Mouse (Mus musculus) MEL (cell line): ENCODE measurements around the gene Tlr3. TPM values are rescaled to one million over a fixed set of nuclear protein-coding genes. Genes with fewer than 3 reads are reported as not detected.

Experiments
- DNase-seq: peaks from one replicate; pipeline ENCODE4 v3.0.0; 2011; ENCODE audit warnings: low read depth, low spot score
- H3K27ac ChIP-seq: 2 replicates; pipeline ENCODE4 v1.5.1; 2012; ENCODE audit warnings: low read depth, mild to moderate bottlenecking, control low read depth, low read length, moderate library complexity; ENCODE audit not compliant: control insufficient read depth
- H3K27me3 ChIP-seq, 2 experiments: fragments of 150-350 bp in 1 of 2; sonication (generic) in 1 of 2; 2 replicates each; pipeline ENCODE4 v1.6.1; 2012; ENCODE audit warnings: low read length in 2 of 2, mild to moderate bottlenecking in 2 of 2, improper control_type of control experiment in 1 of 2, moderate library complexity in 1 of 2; ENCODE audit not compliant: insufficient read depth in 2 of 2, control insufficient read depth in 1 of 2
- H3K36me3 ChIP-seq, 2 experiments: 2 replicates each; pipeline ENCODE4 v1.6.1; 2012 to 2014; ENCODE audit warnings: low read length in 2 of 2, improper control_type of control experiment in 1 of 2, inconsistent platforms in 1 of 2, mild to moderate bottlenecking in 1 of 2; ENCODE audit not compliant: insufficient read depth in 2 of 2, control insufficient read depth in 1 of 2
- H3K4me1 ChIP-seq, 2 experiments: fragments of 150-350 bp in 1 of 2; sonication (generic) in 1 of 2; 2 replicates each; pipeline ENCODE4 v1.6.1; 2012; ENCODE audit warnings: low read length in 2 of 2, improper control_type of control experiment in 1 of 2, mild to moderate bottlenecking in 1 of 2; ENCODE audit not compliant: insufficient read depth in 2 of 2, control insufficient read depth in 1 of 2
- H3K4me3 ChIP-seq, 2 experiments: fragments of 150-350 bp in 1 of 2; sonication (generic) in 1 of 2; 2 replicates each; pipeline ENCODE4 v1.5.1; 2012; ENCODE audit warnings: low read depth in 2 of 2, low read length in 2 of 2, mild to moderate bottlenecking in 2 of 2, moderate library complexity in 2 of 2, control low read depth in 1 of 2, improper control_type of control experiment in 1 of 2; ENCODE audit not compliant: control insufficient read depth in 1 of 2, insufficient read depth in 1 of 2
- H3K79me2 ChIP-seq: 2 replicates; pipeline ENCODE4 v1.6.1; 2012; ENCODE audit warnings: mild to moderate bottlenecking, low read length, moderate library complexity; ENCODE audit not compliant: control insufficient read depth, poor library complexity, insufficient read depth
- H3K9ac ChIP-seq: 2 replicates; pipeline ENCODE4 v1.6.1; 2012; ENCODE audit warnings: low read depth, mild to moderate bottlenecking, control low read depth, low read length, moderate library complexity; ENCODE audit not compliant: control insufficient read depth, poor library complexity, severe bottlenecking
- H3K9me3 ChIP-seq: fragments of 150-350 bp; sonication (generic); replicated peaks from 2 replicates; pipeline ENCODE4 v1.6.1; 2012; ENCODE audit warnings: mild to moderate bottlenecking, low read length, improper control_type of control experiment, moderate library complexity; ENCODE audit not compliant: insufficient read depth
- E2F4 ChIP-seq: IDR thresholded peaks from 2 replicates; pipeline ENCODE4 v1.6.1; 2011; ENCODE audit warnings: low read depth, low read length, improper control_type of control experiment, borderline replicate concordance
- GABPA ChIP-seq: IDR thresholded peaks from 2 replicates; pipeline ENCODE4 v1.6.1; 2012; ENCODE audit warnings: low read depth, mild to moderate bottlenecking, inconsistent platforms, low read length, improper control_type of control experiment, moderate library complexity
- KAT2A ChIP-seq: conservative IDR thresholded peaks from 2 replicates; pipeline ENCODE4 v1.6.1; 2012; ENCODE audit warnings: low read depth, low read length, improper control_type of control experiment, inconsistent platforms
- MEF2A ChIP-seq: IDR thresholded peaks from 2 replicates; pipeline ENCODE4 v1.6.1; 2014; ENCODE audit warnings: low read depth, mild to moderate bottlenecking, inconsistent platforms, low read length, improper control_type of control experiment; ENCODE audit not compliant: poor library complexity, insufficient replicate concordance, severe bottlenecking; ENCODE audit errors: extremely low read depth
- NRF1 ChIP-seq: IDR thresholded peaks from 2 replicates; pipeline ENCODE4 v1.6.1; 2014; ENCODE audit warnings: low read depth, mild to moderate bottlenecking, inconsistent platforms, low read length, improper control_type of control experiment, moderate library complexity; ENCODE audit not compliant: poor library complexity, insufficient read depth, severe bottlenecking
- POLR2AphosphoS5 ChIP-seq: IDR thresholded peaks from 2 replicates; pipeline ENCODE4 v1.6.1; 2012; ENCODE audit warnings: low read depth, borderline replicate concordance, mild to moderate bottlenecking, inconsistent platforms, low read length, moderate library complexity, mixed read lengths
- RCOR1 ChIP-seq: IDR thresholded peaks from 2 replicates; pipeline ENCODE4 v1.6.1; 2012; ENCODE audit warnings: low read depth, mild to moderate bottlenecking, inconsistent platforms, low read length, improper control_type of control experiment
- SIN3A ChIP-seq: IDR thresholded peaks from 2 replicates; pipeline ENCODE4 v1.6.1; 2012; ENCODE audit warnings: low read length, improper control_type of control experiment, inconsistent platforms
- TBP ChIP-seq: IDR thresholded peaks from 2 replicates; pipeline ENCODE4 v1.8.0; 2011; ENCODE audit warnings: low read depth, low read length, improper control_type of control experiment
- TCF12 ChIP-seq: IDR thresholded peaks from 2 replicates; pipeline ENCODE4 v1.6.1; 2014; ENCODE audit warnings: low read depth, mild to moderate bottlenecking, inconsistent platforms, low read length, improper control_type of control experiment, moderate library complexity
- USF1 ChIP-seq: IDR thresholded peaks from 2 replicates; pipeline ENCODE4 v1.6.1; 2014; ENCODE audit warnings: low read depth, mild to moderate bottlenecking, inconsistent platforms, low read length, improper control_type of control experiment, moderate library complexity
- ZKSCAN1 ChIP-seq: IDR thresholded peaks from 2 replicates; pipeline ENCODE4 v1.6.1; 2012; ENCODE audit warnings: low read depth, mild to moderate bottlenecking, inconsistent platforms, low read length, improper control_type of control experiment, moderate library complexity
- ZNF384 ChIP-seq: IDR thresholded peaks from 2 replicates; pipeline ENCODE4 v1.6.1; 2012; ENCODE audit warnings: low read depth, mild to moderate bottlenecking, inconsistent platforms, low read length, improper control_type of control experiment
- polyA plus RNA-seq, 2 experiments: library from polyadenylated mRNA; stranded (reverse) in 1 of 2; unstranded in 1 of 2; fragments of >175 nt in 1 of 2; fragments of >200 nt in 1 of 2; gene quantifications; 2 replicates each; pipeline versions ENCODE4 v1.2.1 to v1.2.4; 2012; ENCODE audit warnings: low replicate concordance in 2 of 2, low read depth in 1 of 2; ENCODE audit not compliant: insufficient read length in 2 of 2, insufficient read depth in 1 of 2, missing spikeins in 1 of 2
- total RNA-seq: library from RNA; depleted of rRNA; stranded (reverse); fragments of 300-350 nt; gene quantifications from 2 replicates; pipeline ENCODE4 v1.2.3, GENCODE M21; 2012

The Tlr3 gene
- total and polyA plus RNA-seq, 3 experiments, result 0.15 TPM; not detected in 2

GRCm38 (mm10) chr8:45363220-45363619 lies 47.7 kb downstream of the Tlr3 start:
- no peaks in the 10 kb centered on the region for H3K36me3 ChIP-seq
- H3K9ac ChIP-seq, result no peak overlapping the region
- H3K9me3 ChIP-seq, result no peaks in the 10 kb centered on the region
- H3K79me2 ChIP-seq, result no peaks in the 10 kb centered on the region
- H3K4me3 ChIP-seq, result no peak overlapping the region
- no peaks in the 10 kb centered on the region for H3K27me3 ChIP-seq
- DNase-seq, result no peak
- no peak overlapping the region for H3K27ac ChIP-seq
- TF ChIP-seq E2F4 (no peak), MEF2A (no peak)
- TF ChIP-seq, all 39 proteins: peak for 0
- H3K4me1 ChIP-seq, result no peaks in the 10 kb centered on the region

GRCm38 (mm10) chr8:45362323-45362722 lies 48.6 kb downstream of the Tlr3 start:
- no peak for TF ChIP-seq GABPA
- TF ChIP-seq POLR2AphosphoS5, result no peak
- H3K36me3 ChIP-seq, result no peaks in the 10 kb centered on the region
- DNase-seq, result no peak

GRCm38 (mm10) chr8:45359091-45359605 lies 51.7 kb downstream of the Tlr3 start:
- Histone ChIP-seq H3K4me1 (no peaks in the 10 kb centered on the region), H3K27me3 (no peaks in the 10 kb centered on the region), H3K9me3 (no peaks in the 10 kb centered on the region), H3K27ac (no peak overlapping the region), H3K36me3 (no peaks in the 10 kb centered on the region), H3K9ac (no peak overlapping the region), H3K4me3 (no peak overlapping the region), H3K79me2 (no peaks in the 10 kb centered on the region)
- TF ChIP-seq TCF12 (no peak), KAT2A (no peak), ZKSCAN1 (no peak), ZNF384 (no peak), SIN3A (no peak), NRF1 (no peak), RCOR1 (no peak), TBP (no peak), USF1 (no peak)
- no peak for DNase-seq

More at GRCm38 (mm10) chr8:45362323-45362722, 48.6 kb downstream of the Tlr3 start:
- no peaks in the 10 kb centered on the region for H3K79me2 ChIP-seq
- no peak overlapping the region for H3K9ac ChIP-seq
- no peaks in the 10 kb centered on the region for H3K9me3 ChIP-seq
- H3K4me3 ChIP-seq, result no peak overlapping the region
- H3K27ac ChIP-seq, result no peak overlapping the region
- no peaks in the 10 kb centered on the region for H3K4me1 ChIP-seq
- H3K27me3 ChIP-seq, result no peaks in the 10 kb centered on the region
